ENCODE assay signal across 8 mouse cellular contexts in the genomic region with DNA sequence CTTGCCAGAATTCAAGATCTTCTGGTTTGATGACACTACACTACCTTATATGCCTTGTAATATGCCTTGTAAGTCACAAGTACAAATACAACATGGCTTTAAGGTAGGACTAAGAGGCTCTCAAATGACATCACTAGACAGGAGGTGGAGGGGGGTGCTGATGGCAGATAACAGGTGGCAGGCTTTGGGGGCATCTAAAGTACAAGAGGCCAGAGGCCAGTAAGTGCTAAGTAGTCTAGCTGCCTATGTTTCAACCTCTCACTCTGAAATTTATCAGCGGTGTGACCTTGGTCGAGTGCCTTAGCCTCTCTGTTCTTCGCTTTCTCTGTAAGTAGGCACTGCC. TPM values are rescaled to one million over a fixed set of nuclear protein-coding genes. Genes with fewer than 3 reads are reported as not detected.
A peak's percentile ranks its signal among the peaks of the same experiment; 100 is the strongest.
DNase-seq lines count a peak whose midpoint lies in the region; ATAC-seq and TF ChIP-seq lines count a peak whose summit lies in the region.

No protein-coding gene starts in this region.

- H3K4me3 ChIP-seq in gastrocnemius, adult 2 months, result peak overlapping the region; percentile 99
- peak overlapping the region; percentile 97 for H3K4me3 ChIP-seq in embryonic facial prominence, embryonic 13.5 days
- H3K4me3 ChIP-seq in limb, embryonic 13.5 days, result peak overlapping the region; percentile 97

- no peaks in the 10 kb centered on the region for H3K9me3 ChIP-seq in embryonic facial prominence, embryonic 13.5 days
- H3K9me3 ChIP-seq in limb, embryonic 13.5 days, result no peaks in the 10 kb centered on the region

- peak overlapping the region; percentile 99 for H3K27ac ChIP-seq in gastrocnemius, adult 2 months
- H3K27ac ChIP-seq in embryonic facial prominence, embryonic 13.5 days, result no peak overlapping the region
- no peak overlapping the region for H3K27ac ChIP-seq in limb, embryonic 13.5 days

- ATAC-seq in embryonic facial prominence, embryonic 13.5 days (ENCODE audit: insufficient number of reproducible peaks, insufficient read depth, low FRiP score, low TSS enrichment, low read depth), result no peak
- ATAC-seq in limb, embryonic 13.5 days (ENCODE audit: low FRiP score, low read depth), result no peak

- peak overlapping the region; percentile 98 for H3K9ac ChIP-seq in embryonic facial prominence, embryonic 13.5 days
- peak overlapping the region; percentile 98 for H3K9ac ChIP-seq in limb, embryonic 13.5 days

- intact Hi-C loops in gastrocnemius, adult 2 months (cut with DNase I), result no loop called here
- intact Hi-C loops in gastrocnemius, postnatal 36 days (cut with DNase I), result no loop called here

- H3K36me3 ChIP-seq in embryonic facial prominence, embryonic 13.5 days, result 0 out of 2 replicates have a peak, but pooled peaks cover 4% of the 10 kb centered on the region
- peaks cover 5% of the 10 kb centered on the region for H3K36me3 ChIP-seq in limb, embryonic 13.5 days
- peaks cover 3% of the 10 kb centered on the region; the same call in 1 of the 2 replicates for H3K36me3 ChIP-seq in splenic B cell, adult 2 months (ENCODE audit: control insufficient read depth, insufficient read depth, low read length, poor library complexity, severe bottlenecking)

- DNase-seq in gastrocnemius, adult 2 months, result peak; percentile 63
- no peak for DNase-seq in gastrocnemius, postnatal 36 days
- DNase-seq in 3134 (ENCODE audit: extremely low read depth, insufficient read length, low spot score), result peak; percentile 11
- DNase-seq in splenic B cell, adult 2 months (ENCODE audit: low read depth, low spot score), result peak; percentile 46
- DNase-seq in left cerebral cortex, adult 18-20 months (ENCODE audit: low spot score in 2 of 2), result no peak
- no peak for DNase-seq in left cerebral cortex, adult 9 months (ENCODE audit: low spot score in 2 of 2)

- 3% methylated on average over 3 of the region's 3 CpGs for WGBS in embryonic facial prominence, embryonic 13.5 days
- WGBS in limb, embryonic 13.5 days, result 2% methylated on average over 3 of the region's 3 CpGs

- peaks cover 26% of the 10 kb centered on the region for H3K4me1 ChIP-seq in embryonic facial prominence, embryonic 13.5 days
- peaks cover 21% of the 10 kb centered on the region for H3K4me1 ChIP-seq in limb, embryonic 13.5 days

- H3K4me2 ChIP-seq in embryonic facial prominence, embryonic 13.5 days, result peak overlapping the region; percentile 94
- peak overlapping the region; percentile 85 for H3K4me2 ChIP-seq in limb, embryonic 13.5 days (replicated peaks)

- H3K27me3 ChIP-seq in embryonic facial prominence, embryonic 13.5 days, result peaks cover 17% of the 10 kb centered on the region
- H3K27me3 ChIP-seq in limb, embryonic 13.5 days, result peaks cover 19% of the 10 kb centered on the region
- H3K27me3 ChIP-seq in splenic B cell, adult 2 months (ENCODE audit: control insufficient read depth, insufficient read depth, low read length, poor library complexity, severe bottlenecking), result no peaks in the 10 kb centered on the region

- no peak for TF ChIP-seq CTCF in gastrocnemius, adult 2 months (IDR thresholded peaks at IDR 0.05)

RNA-seq across cellular contexts. Expression of gene Rab7, which starts 0.9 kb away (rescaled TPM):
- 100 to 1,000 TPM; 320 to 401 TPM for total RNA-seq in gastrocnemius, adult 2 months (2021)
- 100 to 1,000 TPM; 301 to 338 TPM for total RNA-seq in gastrocnemius, postnatal 36 days (2021)
- 185 and 195 TPM in 2 replicates for polyA plus RNA-seq in embryonic facial prominence, embryonic 13.5 days (2015; fragmentation: Nextera tagmentation; extraction: Ambion mirVana)
- 184 and 186 TPM in 2 replicates for polyA plus RNA-seq in limb, embryonic 13.5 days (2015; fragmentation: Nextera tagmentation; extraction: Ambion mirVana)
- total RNA-seq in left cerebral cortex, adult 18-20 months (2021), result 100 to 1,000 TPM; 341 to 343 TPM

RNA-seq across cellular contexts. Expression of gene Rpn1, which starts 40.1 kb away (rescaled TPM):
- total RNA-seq in gastrocnemius, adult 2 months (2021), result 10 to 100 TPM; 75.9 to 83.2 TPM
- total RNA-seq in gastrocnemius, postnatal 36 days (2021), result 10 to 100 TPM; 65.2 to 80.5 TPM
- 342 and 345 TPM in 2 replicates for polyA plus RNA-seq in embryonic facial prominence, embryonic 13.5 days (2015; fragmentation: Nextera tagmentation; extraction: Ambion mirVana)
- 391 and 427 TPM in 2 replicates for polyA plus RNA-seq in limb, embryonic 13.5 days (2015; fragmentation: Nextera tagmentation; extraction: Ambion mirVana)
- 100 to 1,000 TPM; 174 to 187 TPM for total RNA-seq in left cerebral cortex, adult 18-20 months (2021)

Comparison
In these comparisons a context has a peak if more than half of its experiments do, and no peak if none do; other contexts are left out.
1. DNase-seq: peak in gastrocnemius, adult 2 months (single experiment), 3134 (single experiment) and splenic B cell, adult 2 months (single experiment); none in gastrocnemius, postnatal 36 days (0 of 2), left cerebral cortex, adult 18-20 months (0 of 2) and left cerebral cortex, adult 9 months (0 of 2).
2. Peak in every context shown above with its lines, with median percentiles within 50 percentile points of each other: H3K4me3 ChIP-seq.